In the genomic region with DNA sequence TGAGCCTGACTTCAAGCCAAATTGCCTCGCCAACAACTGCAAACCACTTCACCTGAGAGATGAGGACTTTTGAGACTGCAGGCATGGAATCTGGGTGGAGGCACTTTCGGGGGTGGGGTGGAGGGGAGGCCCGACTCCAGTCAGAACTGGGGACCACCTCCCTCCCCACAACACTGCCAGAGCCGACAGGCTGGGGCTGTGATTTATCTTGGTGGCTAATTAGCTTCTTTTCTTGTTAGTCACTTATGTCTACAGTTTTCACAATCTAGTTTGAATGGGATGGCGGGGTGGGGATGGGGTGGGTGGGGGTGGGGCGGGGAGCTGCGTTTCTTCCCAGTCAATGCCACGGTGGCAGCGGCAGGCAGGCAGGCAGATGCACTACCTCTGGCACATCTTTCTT, we compare ENCODE assay signal across 25 mouse cellular contexts.
DNase-seq lines count a peak whose midpoint lies in the region; ATAC-seq and TF ChIP-seq lines count a peak whose summit lies in the region.
"Had no signal": no experiment of that assay in that cellular context is flagged by ENCODE, and none has a peak within 500 bp of the region (broad histone marks: within the 10 kb centered on the region; RNA-seq: fewer than 3 reads in every experiment).

No protein-coding gene starts in this region.

- 0 out of 2 replicates have a peak overlapping the region, but pooled peaks have one; percentile 46 for H3K4me2 ChIP-seq in hindbrain, embryonic 12.5 days (replicated peaks)
- no peak overlapping the region for H3K4me2 ChIP-seq in hindbrain, embryonic 14.5 days (replicated peaks)
- no peak overlapping the region for H3K4me2 ChIP-seq in midbrain, embryonic 11.5 days
- H3K4me2 ChIP-seq in midbrain, postnatal 0 days (ENCODE audit: low read depth, low read length, poor library complexity, severe bottlenecking): no peak overlapping the region
- peak overlapping the region; percentile 60 for H3K4me2 ChIP-seq in forebrain, embryonic 13.5 days
- H3K4me2 ChIP-seq in midbrain, embryonic 14.5 days (ENCODE audit: low read length): peak overlapping the region; percentile 49; the same call in 1 of the 2 replicates
- H3K4me2 ChIP-seq: embryonic facial prominence, embryonic 15.5 days; heart, embryonic 12.5 days; limb, embryonic 13.5 days had no signal

- no peak for ATAC-seq in hindbrain, embryonic 12.5 days (ENCODE audit: low FRiP score)
- no peak for ATAC-seq in hindbrain, embryonic 14.5 days (ENCODE audit: low FRiP score)
- no peak for ATAC-seq in midbrain, embryonic 11.5 days (ENCODE audit: low FRiP score)
- no peak for ATAC-seq in midbrain, postnatal 0 days (ENCODE audit: low FRiP score)
- no peak for ATAC-seq in forebrain, embryonic 13.5 days
- no peak for ATAC-seq in midbrain, embryonic 14.5 days (ENCODE audit: low FRiP score, low TSS enrichment)
- ATAC-seq: CD4-positive, CD25-positive, alpha-beta regulatory T cell, adult 4 months; intestine, postnatal 0 days had no signal

- H3K9me3 ChIP-seq in hindbrain, embryonic 12.5 days (replicated peaks): no peaks in the 10 kb centered on the region
- no peaks in the 10 kb centered on the region for H3K9me3 ChIP-seq in hindbrain, embryonic 14.5 days (ENCODE audit: control insufficient read depth, low read length)
- no peaks in the 10 kb centered on the region for H3K9me3 ChIP-seq in midbrain, embryonic 11.5 days (ENCODE audit: control insufficient read depth, low read length)
- H3K9me3 ChIP-seq in midbrain, postnatal 0 days (ENCODE audit: low read length): no peaks in the 10 kb centered on the region
- H3K9me3 ChIP-seq in forebrain, embryonic 13.5 days (replicated peaks): no peaks in the 10 kb centered on the region
- H3K9me3 ChIP-seq in midbrain, embryonic 14.5 days (ENCODE audit: control insufficient read depth, low read length): no peaks in the 10 kb centered on the region
- H3K9me3 ChIP-seq: embryonic facial prominence, embryonic 15.5 days; heart, embryonic 12.5 days; limb, embryonic 13.5 days had no signal

- H3K27me3 ChIP-seq in hindbrain, embryonic 12.5 days: peaks cover 38% of the 10 kb centered on the region
- H3K27me3 ChIP-seq in hindbrain, embryonic 14.5 days (ENCODE audit: control insufficient read depth, insufficient read depth, low read length): 0 out of 2 replicates have a peak, but pooled peaks cover 4% of the 10 kb centered on the region
- H3K27me3 ChIP-seq in midbrain, embryonic 11.5 days (ENCODE audit: control insufficient read depth, insufficient read depth, low read length): peaks cover 5% of the 10 kb centered on the region; the same call in 1 of the 2 replicates
- H3K27me3 ChIP-seq in midbrain, postnatal 0 days (ENCODE audit: insufficient read depth, low read length): no peaks in the 10 kb centered on the region
- peaks cover 17% of the 10 kb centered on the region; the same call in 1 of the 2 replicates for H3K27me3 ChIP-seq in forebrain, embryonic 13.5 days
- no peaks in the 10 kb centered on the region for H3K27me3 ChIP-seq in midbrain, embryonic 14.5 days (ENCODE audit: control insufficient read depth, insufficient read depth, low read length)

- peaks cover 65% of the 10 kb centered on the region for H3K4me1 ChIP-seq in hindbrain, embryonic 12.5 days
- H3K4me1 ChIP-seq in hindbrain, embryonic 14.5 days (replicated peaks; ENCODE audit: control insufficient read depth, insufficient read depth, low read length): peaks cover 54% of the 10 kb centered on the region
- peaks cover 19% of the 10 kb centered on the region for H3K4me1 ChIP-seq in midbrain, embryonic 11.5 days (ENCODE audit: control insufficient read depth, insufficient read depth, low read length)
- H3K4me1 ChIP-seq in midbrain, postnatal 0 days (ENCODE audit: insufficient read depth, low read length): peaks cover 5% of the 10 kb centered on the region; the same call in 1 of the 2 replicates
- peaks cover 71% of the 10 kb centered on the region for H3K4me1 ChIP-seq in forebrain, embryonic 13.5 days
- H3K4me1 ChIP-seq in midbrain, embryonic 14.5 days (ENCODE audit: control insufficient read depth, insufficient read depth, low read length): peaks cover 41% of the 10 kb centered on the region

- H3K4me3 ChIP-seq in hindbrain, embryonic 12.5 days: no peak overlapping the region
- H3K4me3 ChIP-seq in hindbrain, embryonic 14.5 days (replicated peaks; ENCODE audit: low read length): no peak overlapping the region
- no peak overlapping the region for H3K4me3 ChIP-seq in midbrain, embryonic 11.5 days (ENCODE audit: low read depth, low read length)
- no peak overlapping the region for H3K4me3 ChIP-seq in midbrain, postnatal 0 days (ENCODE audit: low read depth, low read length)
- H3K4me3 ChIP-seq in forebrain, embryonic 13.5 days: no peak overlapping the region
- H3K4me3 ChIP-seq in midbrain, embryonic 14.5 days (replicated peaks; ENCODE audit: low read depth, low read length): no peak overlapping the region
- H3K4me3 ChIP-seq: embryonic facial prominence, embryonic 15.5 days; heart, embryonic 12.5 days; limb, embryonic 13.5 days had no signal

- no peak for TF ChIP-seq CTCF in midbrain, postnatal 0 days (IDR thresholded peaks at IDR 0.05)

- DNase-seq in hindbrain, embryonic 14.5 days (ENCODE audit: low spot score): no peak
- peak; percentile 67 for DNase-seq in midbrain, embryonic 11.5 days (ENCODE audit: low spot score, missing footprints)
- DNase-seq in midbrain, postnatal 0 days (ENCODE audit: low spot score): no peak
- DNase-seq in midbrain, embryonic 14.5 days: peak; percentile 34
- no peak for DNase-seq in ovary, postnatal 36 days (ENCODE audit: low spot score)
- DNase-seq: adrenal gland, postnatal 25 days; cerebellum, adult 9-11 months; gastrocnemius, postnatal 10 days; heart, adult 11 months; heart, postnatal 10 days; kidney, postnatal 25 days; layer of hippocampus, postnatal 36 days; lung, embryonic 14.5 days; right cerebral cortex, postnatal 14 days; thymus, adult 2 months; thymus, postnatal 4 days had no signal

- no peak overlapping the region for H3K27ac ChIP-seq in hindbrain, embryonic 12.5 days
- no peak overlapping the region for H3K27ac ChIP-seq in hindbrain, embryonic 14.5 days
- no peak overlapping the region for H3K27ac ChIP-seq in midbrain, embryonic 11.5 days (ENCODE audit: low read depth, low read length)
- no peak overlapping the region for H3K27ac ChIP-seq in midbrain, postnatal 0 days (ENCODE audit: low read depth, low read length)
- H3K27ac ChIP-seq in forebrain, embryonic 13.5 days: peak overlapping the region; percentile 65
- no peak overlapping the region for H3K27ac ChIP-seq in midbrain, embryonic 14.5 days (replicated peaks; ENCODE audit: low read depth, low read length)
- H3K27ac ChIP-seq: embryonic facial prominence, embryonic 15.5 days; limb, embryonic 13.5 days; liver, embryonic 14.5 days; stomach, postnatal 0 days had no signal

- 15% methylated on average over 9 of the region's 9 CpGs for WGBS in hindbrain, embryonic 12.5 days
- 11% methylated on average over 9 of the region's 9 CpGs for WGBS in hindbrain, embryonic 14.5 days
- 14% methylated on average over 9 of the region's 9 CpGs for WGBS in midbrain, embryonic 11.5 days
- 20% methylated on average over 9 of the region's 9 CpGs for WGBS in midbrain, postnatal 0 days
- 5% methylated on average over 9 of the region's 9 CpGs for WGBS in forebrain, embryonic 13.5 days
- WGBS in midbrain, embryonic 14.5 days: 17% methylated on average over 9 of the region's 9 CpGs

- no peak overlapping the region for H3K9ac ChIP-seq in hindbrain, embryonic 12.5 days
- no peak overlapping the region for H3K9ac ChIP-seq in hindbrain, embryonic 14.5 days
- no peak overlapping the region for H3K9ac ChIP-seq in midbrain, embryonic 11.5 days (ENCODE audit: low read length)
- no peak overlapping the region for H3K9ac ChIP-seq in midbrain, postnatal 0 days (replicated peaks; ENCODE audit: low read length, poor library complexity, severe bottlenecking)
- H3K9ac ChIP-seq in forebrain, embryonic 13.5 days: no peak overlapping the region
- H3K9ac ChIP-seq in midbrain, embryonic 14.5 days (replicated peaks; ENCODE audit: low read length): no peak overlapping the region
- H3K9ac ChIP-seq: embryonic facial prominence, embryonic 15.5 days; heart, embryonic 12.5 days; limb, embryonic 13.5 days; liver, embryonic 14.5 days; lung, embryonic 14.5 days had no signal

- no peaks in the 10 kb centered on the region for H3K36me3 ChIP-seq in hindbrain, embryonic 12.5 days
- H3K36me3 ChIP-seq in hindbrain, embryonic 14.5 days (replicated peaks; ENCODE audit: control insufficient read depth, insufficient read depth): no peaks in the 10 kb centered on the region
- no peaks in the 10 kb centered on the region for H3K36me3 ChIP-seq in midbrain, embryonic 11.5 days (ENCODE audit: control insufficient read depth, insufficient read depth, low read length)
- H3K36me3 ChIP-seq in midbrain, postnatal 0 days (ENCODE audit: insufficient read depth, low read length): no peaks in the 10 kb centered on the region
- H3K36me3 ChIP-seq in forebrain, embryonic 13.5 days (ENCODE audit: poor library complexity, severe bottlenecking): no peaks in the 10 kb centered on the region
- no peaks in the 10 kb centered on the region for H3K36me3 ChIP-seq in midbrain, embryonic 14.5 days (ENCODE audit: control insufficient read depth, insufficient read depth, low read length)
- H3K36me3 ChIP-seq: embryonic facial prominence, embryonic 15.5 days; heart, embryonic 12.5 days; limb, embryonic 13.5 days had no signal

Comparison
In these comparisons a context has a peak if more than half of its experiments do, and no peak if none do; other contexts are left out.
1. H3K4me2 ChIP-seq: peak in hindbrain, embryonic 12.5 days (single experiment), forebrain, embryonic 13.5 days (single experiment) and midbrain, embryonic 14.5 days (single experiment); none in hindbrain, embryonic 14.5 days (single experiment), midbrain, embryonic 11.5 days (single experiment) and midbrain, postnatal 0 days (single experiment).
2. DNase-seq: peak in midbrain, embryonic 11.5 days (single experiment) and midbrain, embryonic 14.5 days (single experiment); none in hindbrain, embryonic 14.5 days (single experiment), midbrain, postnatal 0 days (single experiment) and ovary, postnatal 36 days (single experiment).